Mouse (Mus musculus) layer of hippocampus, adult 9-11 months (tissue): Measurements from ENCODE around the gene Atn1.
A peak's percentile ranks its signal among the peaks of the same experiment; 100 is the strongest.

Experiments
- DNase-seq: peaks from one replicate; pipeline ENCODE4 v3.0.0; 2022

Gene Atn1

DNA sequence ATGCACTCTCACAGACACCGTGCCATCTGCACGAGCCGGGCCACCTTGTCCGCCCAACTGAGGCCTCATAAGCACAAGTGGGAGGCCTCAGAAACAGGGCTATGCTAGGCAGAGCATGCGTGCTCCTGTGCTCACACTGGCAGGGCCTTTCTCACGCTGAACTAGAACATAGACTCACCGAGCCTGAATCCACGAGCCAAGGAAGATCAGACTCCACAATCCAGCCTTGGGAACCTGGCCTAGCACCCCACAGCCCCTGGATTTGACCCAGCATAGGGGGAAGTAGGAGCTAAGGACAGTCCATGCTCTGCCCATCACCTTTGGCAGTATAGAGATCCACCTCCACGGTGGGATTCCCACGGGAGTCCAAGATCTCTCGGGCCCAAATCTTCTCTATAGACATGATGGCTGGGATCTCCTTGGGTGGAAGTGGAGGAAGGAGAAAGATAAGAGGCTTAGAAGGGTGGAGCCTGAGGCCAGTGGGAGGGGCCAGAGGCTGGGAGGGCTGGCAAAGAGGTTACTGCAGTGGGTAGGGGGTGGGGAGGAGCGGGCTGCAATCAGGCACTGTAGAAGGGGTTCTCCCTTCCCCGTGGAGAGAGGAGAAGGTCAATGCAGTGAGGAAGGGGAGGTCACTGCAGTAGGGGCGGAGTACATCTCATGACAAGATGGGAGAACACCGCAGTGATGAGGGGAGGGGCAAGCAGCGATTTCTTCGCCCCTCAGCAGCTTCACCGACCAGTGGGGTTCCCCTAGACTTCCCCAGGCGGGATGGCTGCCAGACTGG lies 11.8 kb upstream of the Atn1 start:
- peak; percentile 72 for DNase-seq

DNA sequence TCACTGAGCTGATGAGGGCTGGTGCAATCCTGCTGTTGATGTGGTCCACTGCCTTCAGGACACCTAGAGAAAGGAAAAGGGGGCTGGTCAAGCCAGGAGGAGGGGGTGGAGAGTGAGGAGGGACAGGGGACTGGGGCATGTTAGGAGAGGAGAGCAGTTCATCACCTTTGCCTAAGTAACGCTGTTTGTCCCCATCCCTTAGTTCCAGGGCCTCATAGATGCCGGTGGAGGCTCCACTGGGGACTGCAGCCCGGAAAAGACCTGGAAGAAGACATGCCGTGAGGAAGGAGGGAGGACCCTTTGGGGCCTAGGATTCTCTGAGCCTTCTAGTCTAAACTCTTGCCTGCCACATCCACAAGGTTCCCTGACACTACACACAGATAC lies 11.2 kb upstream of the Atn1 start:
- DNase-seq = no peak

DNA sequence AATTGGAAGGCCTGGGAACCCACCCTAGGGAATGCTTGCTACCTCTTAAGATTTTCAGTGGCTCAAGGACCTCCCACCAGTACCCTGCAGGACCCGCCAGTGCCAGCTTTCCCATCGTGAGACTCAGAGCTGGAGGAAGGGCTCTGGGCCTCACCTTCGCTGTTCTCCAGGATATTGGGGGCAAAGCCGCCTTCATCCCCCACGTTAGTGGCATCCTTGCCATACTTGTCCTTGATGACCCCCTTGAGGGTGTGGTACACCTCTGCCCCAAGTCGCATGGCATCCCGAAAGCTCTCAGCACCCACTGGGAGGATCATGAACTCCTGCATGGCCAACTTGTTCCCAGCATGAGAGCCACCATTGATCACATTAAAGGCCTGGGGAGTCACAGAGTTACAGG lies 9.6 kb upstream of the Atn1 start:
- DNase-seq = no peak

DNA sequence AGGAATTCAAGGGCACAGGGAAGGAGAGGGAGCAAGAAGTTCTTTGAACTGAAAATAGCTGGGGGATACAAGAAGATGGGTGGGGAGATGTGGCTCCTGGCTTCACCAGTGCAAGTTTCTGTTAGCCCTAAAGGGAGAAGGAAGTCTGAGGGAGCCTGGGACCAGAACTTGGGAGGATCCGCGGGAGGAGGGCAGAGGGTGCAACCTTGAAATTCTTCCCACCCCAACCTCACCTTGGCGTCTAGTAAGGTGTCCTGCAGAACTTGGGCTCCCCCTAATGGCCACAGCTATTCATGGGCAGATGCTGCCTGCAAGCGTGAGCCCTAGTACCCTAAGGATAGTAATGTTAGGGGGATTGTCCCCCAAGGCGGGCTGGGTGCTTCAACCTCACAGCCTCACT lies 2.9 kb upstream of the Atn1 start:
- DNase-seq = peak; percentile 86

DNA sequence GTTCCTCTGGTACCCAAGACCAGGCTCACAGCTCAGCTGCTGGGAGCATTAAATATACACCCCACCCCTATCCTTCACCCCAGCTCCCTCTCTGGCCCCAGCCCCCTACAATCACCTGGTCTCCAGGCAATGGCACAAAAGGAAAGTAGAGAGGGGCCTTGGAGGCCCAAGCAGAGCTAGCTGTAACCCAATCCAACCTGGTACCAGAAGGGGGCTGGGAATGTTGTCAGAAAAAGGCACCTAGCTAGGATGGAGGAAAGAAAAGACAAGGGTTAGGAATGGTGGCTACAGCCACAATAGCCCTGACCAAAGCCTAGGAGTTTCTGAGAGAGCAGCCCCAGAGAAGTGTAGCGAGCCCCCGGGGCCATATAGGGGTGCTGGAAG lies 2.5 kb upstream of the Atn1 start:
- no peak for DNase-seq

DNA sequence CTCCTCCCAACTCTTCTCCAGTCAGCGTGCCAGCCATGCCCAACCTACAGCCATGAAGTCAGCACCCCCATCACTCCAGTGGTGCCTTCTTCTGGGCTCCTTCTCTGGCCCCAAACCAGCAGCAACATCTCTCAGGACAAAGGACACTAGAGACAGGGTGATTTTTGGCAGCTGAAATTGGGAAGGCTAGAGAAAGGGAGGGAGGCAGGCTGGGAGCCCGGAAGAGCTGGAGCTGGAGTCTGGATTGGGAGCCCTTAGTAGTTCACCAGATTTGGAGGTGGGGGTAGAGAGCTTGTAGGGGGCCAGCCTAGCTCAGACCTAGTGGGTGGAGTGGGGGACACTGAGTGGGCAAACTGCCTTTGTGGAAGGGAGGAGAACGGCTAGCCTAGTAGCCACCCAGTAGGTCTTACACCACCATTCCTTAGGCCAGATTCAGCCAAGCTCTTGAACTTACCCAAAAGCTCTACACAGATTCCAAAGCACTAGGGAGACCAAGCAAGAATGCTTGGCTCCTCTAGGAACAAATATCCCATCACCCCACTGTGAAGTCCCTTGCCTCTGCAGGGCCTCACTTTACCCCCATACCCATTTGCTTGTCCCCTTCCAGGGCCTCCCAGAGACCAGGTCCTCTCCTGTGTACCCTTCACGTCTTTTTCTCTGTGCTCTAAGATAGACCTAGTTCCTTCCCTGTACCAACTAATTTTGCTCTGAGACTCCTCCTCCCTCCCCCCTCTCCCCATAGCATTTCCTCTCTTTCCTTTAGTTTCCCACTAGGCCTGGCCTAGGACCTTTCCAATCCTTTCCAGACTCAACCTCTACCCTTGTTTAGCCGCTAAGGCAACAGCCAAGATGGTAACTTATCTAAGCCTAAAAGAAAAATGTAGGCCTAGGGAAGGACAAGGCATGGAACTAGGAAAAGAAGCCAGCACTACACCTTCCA lies 1.9 kb upstream of the Atn1 start:
- peak; percentile 70 for DNase-seq

DNA sequence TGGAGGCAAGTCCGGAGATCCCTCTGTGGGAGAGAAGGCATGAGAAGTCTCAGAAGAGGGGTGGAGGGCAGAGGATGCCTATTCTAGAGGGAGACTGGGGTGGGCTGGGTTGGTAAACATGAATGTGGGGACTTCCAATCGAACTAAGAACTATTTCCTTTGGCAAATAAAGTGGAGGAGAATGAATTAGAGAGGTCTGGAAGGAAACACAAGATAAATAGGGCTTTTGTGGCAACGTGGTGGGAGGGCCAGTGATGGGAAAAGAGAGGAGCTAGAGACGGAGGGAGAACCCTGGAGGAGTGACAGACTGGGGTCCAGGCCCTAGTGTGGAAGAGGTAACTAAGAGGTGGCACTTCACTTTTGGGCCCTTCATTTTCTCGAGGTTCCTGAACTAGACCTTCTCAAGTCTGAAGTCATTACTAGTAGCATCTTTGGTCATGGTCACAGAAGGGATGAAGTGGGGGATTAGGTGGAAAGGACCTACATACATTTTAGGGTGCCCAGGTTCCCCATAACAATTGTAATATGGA lies 1.1 kb upstream of the Atn1 start:
- no peak for DNase-seq

DNA sequence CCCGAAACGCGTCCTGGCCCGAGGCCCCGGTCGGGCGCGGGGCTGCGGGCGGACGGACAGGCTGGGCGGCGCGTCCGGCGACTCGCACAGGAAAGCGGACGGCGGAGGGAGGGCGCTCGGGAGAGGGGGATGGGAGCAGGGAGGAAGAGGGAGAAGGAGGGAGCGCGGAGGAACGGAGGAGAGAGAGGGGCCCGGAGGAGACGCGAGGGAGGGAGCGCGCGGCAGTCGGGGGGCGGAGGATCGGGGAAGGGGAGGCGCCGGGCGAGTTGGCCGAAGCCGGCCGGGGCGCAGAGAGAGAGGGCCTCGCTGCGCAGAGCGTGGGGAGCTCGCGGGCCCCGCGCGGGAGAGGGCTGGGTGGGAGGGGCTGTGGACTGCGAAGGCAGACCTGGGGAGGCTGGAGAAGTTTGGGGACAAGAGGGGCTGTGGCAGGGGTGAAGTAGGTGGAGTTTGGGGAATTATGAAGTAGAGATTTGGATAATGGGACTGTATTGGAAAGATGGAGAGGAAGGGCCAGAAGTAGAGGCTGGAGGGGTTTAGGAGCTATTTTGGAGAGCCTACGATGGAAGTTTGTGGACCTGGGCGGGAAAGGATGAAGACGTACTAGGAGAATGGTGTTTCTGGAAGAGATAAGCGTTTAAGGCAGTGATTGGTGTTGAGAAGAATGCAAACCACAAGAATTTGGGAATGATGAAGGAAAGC lies 477 bp upstream of the Atn1 start:
- DNase-seq = peak; percentile 79

DNA sequence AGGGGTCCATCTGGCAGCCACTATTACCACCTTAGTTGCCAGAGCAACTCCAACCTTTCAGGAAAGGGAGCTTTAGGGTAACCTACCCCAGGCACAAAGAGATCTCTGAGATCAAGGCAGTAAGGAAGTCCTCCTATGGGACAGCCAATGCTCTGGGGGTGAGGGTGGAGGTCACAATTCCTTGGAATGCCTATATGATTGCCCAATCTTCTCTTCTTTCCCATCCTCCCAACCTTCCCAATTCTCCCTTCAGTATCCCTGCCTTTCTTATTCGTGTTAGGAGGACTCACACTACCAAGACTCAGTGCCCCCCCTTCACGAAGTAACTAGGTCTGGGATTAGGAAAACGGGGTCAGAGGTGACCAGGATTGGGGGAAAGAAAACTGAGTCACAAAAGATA lies 1.0 kb downstream of the Atn1 start:
- no peak for DNase-seq

DNA sequence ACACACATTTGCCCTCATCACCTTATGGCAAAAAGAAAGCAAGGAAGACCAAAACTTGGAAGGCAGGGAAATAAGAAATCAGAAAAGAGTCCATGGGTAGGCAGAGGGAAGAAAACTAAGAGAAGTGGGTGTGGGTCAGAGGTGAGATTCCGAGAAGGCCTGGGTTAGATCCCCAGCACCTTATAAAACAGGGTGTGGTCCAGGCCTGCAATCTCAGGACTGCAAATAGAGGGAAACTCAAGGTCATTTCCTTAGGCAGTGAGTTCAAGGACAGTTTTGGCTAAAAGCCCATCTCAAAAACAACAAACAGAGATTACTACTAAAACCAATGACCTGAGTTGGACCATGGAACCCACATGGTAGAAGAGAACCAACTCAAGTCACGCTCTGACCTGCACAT lies 2.5 kb downstream of the Atn1 start:
- DNase-seq = no peak

DNA sequence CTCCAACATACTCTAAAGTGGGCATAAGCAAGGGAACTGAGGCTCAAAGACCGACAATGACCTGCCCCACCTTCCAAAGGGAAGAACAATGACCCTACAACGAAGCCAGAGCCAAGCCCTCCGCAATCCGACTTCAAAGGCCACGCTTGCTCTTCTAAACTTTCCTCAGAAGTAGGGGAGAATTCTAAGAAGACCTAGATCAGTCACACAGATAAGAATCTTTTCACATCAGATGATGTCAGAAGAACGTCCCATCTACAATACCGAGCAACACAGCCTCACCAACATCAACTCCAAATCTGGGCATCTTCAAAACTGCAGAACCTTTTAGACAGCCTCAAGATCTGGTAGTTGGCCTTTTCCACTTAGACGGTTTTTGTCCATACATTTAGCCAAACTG lies 5.9 kb downstream of the Atn1 start:
- no peak for DNase-seq

DNA sequence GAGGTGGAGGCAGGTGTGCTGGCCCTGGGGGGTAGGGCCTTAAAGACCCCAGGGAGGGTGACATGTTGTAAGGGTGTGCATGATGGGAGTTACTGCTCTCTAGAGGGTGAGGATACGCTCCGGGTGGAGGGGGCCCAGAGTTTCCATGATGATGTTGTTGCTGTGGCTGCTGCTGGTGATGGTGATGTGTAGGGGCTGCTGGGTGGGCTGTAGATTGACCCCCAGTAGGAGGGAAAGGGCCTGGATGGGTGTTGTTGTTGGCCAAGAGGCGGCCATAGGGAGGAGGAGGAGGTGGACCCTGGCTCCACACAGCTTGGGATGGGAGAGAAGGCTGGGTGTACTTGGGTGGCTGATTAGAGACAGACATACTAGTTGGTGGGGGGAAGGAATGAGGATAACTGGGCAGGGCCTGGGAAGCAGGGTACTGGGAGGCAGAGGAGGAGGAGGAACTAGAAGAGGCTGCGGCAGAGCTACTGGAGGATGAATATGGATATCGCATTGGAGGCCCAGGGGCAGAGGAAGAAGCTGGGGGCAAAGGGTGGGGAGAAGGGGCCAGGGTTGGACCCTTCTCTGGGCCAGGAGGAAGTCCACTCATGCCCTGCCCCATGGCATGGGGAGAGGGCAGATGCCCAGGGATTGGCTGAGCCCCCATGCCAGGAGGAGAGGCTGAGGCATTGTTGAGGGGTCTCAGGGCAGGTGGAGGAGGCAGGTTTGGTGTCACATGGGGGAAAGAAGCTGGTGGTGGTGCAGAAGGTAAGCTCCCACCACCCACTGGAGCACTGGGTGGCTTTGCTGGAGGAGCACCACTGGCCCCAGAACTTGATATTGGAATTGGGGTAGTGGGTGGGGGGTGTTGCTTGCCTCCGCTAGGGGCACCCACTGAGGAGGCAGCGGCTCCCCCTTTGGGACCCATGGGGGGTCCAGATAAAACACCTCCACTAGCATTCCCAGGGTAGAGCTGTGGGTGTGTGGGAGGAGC lies 9.4 kb downstream of the Atn1 start:
- no peak for DNase-seq

DNA sequence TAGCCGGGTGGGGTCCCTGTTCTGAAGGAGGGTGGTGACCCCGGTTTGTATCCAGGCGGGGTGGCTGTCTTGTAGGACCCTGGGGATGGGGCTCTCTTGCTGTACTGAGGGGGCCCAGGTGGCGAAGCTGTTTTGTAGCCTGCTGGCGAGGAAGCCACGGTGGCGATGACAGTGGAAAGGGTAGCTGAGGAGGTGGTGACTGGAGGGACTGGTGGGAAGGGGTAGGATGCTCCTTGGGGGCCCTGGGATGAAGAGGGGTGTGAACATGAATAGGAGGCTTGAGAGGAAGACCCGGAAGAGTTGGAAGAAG lies 10.1 kb downstream of the Atn1 start:
- DNase-seq = no peak

DNA sequence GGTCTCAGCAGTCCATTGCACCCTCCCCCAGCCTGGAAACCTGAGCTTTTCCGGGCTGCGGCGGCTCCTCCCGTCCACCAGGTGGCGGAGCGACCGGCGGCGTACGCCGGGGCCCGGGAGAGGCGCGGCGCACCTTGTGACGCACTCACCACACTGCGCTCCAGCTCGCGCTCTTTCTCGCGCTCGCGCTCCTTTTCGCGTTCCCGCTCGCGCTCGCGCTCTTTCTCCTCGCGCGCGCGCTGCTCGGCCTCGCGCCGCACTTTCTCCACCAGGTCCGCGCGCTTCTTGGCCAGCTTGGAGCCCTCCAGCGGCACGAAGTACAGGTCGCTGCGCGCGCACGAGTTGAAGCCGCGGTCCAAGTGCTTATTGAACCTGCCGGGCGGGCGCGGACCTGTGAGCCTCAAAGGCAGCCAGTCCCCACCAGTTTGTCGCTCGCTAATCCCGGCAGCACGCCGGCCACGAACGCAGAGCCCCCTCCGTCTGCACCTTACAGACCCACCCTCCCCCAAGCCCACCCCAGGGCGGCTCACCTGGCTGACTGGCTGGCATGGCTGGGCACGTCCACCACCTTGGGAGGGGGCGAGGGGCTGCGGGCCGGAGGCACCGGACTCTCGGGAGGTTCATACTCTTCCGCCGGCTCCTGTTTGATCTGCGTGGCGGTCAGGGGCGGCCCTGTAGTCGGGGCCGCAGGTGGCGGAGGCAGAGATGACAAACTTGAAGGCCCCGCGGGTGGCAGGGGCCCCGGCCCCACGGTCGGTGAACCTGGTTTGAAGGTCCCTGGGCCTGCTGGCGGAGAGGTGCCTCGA lies 10.6 kb downstream of the Atn1 start:
- DNase-seq = peak; percentile 94

DNA sequence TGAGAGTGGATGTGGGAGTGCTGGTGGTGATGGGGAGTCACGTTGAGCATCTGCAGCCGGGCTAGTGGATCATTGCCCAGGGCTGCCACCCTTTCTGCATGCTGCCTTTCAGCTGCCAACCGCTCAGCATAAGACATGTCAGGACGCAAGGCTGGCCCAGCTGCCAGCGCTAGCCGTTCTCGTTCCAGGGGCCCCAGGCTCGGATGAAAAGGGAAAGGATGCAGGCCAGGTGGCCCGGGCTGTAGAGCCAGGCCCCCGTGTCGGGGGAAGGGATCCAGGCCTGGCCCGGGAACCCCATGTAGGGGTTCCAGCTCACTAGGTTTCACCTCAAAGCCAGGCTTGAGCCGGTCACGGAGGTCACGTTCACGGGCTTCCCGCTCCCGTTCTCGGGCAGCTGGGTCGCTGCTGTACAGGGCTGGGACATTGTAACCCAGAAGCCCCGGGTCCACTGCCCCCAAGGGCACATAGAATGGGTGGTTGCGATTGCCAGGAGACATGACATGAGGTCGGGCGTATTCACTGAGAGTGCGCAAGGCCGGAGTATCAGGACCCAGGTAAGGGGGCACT lies 11.5 kb downstream of the Atn1 start:
- DNase-seq = no peak

DNA sequence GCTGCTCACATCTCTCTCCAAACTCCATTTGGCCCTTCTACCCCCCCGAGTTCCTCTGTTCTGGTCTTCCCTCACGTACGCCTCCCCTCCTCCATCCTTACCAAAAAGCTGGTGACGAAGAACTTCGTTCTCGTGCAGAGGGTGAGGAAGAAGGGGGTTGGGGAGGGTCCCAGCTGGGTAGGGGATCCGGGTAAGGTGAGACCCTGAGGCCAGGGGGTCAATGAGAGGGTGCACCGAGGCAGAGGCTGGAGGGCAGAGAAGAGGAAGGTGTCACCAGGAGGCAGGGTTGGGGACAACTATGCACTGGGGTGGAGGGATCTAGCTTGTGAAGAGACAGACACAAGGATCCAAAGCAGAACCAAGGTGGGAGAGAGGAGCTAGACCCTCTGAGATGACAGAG lies 12.7 kb downstream of the Atn1 start:
- no peak for DNase-seq

DNA sequence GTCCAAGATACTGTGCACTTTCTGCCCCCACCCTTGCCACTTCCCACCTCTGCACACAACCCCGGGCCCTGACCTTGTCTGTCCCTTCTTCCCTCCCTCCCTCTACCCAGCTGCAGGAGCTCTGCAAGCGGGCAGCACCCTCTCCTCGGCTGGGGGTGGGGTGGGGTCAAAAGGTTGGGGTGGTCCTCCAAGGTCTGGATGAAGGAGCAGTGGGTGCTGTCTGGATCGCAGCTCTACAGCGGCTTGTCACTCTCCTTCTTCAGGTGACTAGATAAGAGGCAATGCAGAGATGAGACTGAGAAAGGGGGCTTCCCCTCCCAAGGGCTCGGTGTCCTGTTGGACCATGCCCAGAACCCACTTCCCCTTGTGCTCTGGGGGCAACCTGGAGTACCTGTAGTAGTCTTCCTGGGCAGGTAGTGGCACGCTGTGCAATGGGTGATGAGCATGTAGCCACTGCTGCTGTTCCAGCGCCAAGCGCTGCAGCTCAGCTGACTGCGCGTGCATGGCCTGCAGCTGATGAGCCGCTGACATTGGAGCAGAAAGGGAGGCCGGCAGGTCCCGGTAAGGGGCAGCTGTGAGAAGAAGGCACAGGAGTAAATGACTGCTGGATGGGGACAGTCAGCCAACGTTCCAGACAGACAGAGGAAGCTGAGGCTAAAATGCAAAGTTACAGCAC lies 13.3 kb downstream of the Atn1 start:
- DNase-seq = no peak

DNA sequence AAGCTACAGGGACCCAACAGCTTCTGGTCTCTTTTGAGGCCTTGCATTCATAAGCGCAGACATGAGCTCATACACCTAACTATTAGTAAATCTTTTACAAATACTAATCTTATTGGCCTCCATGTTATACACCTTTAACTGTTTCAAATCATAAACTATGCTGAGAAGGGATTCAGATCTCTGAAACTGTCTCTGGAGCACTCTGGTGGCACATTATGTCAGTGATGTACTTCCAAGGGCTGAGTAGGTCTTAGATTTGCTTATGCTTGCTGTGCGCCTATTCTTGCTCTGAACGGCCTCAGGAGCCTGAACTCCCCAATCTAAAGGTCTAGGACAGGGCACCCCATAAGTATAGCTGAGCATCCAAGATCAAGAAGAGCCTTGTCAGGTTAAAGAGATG lies 14.5 kb downstream of the Atn1 start:
- no peak for DNase-seq

DNA sequence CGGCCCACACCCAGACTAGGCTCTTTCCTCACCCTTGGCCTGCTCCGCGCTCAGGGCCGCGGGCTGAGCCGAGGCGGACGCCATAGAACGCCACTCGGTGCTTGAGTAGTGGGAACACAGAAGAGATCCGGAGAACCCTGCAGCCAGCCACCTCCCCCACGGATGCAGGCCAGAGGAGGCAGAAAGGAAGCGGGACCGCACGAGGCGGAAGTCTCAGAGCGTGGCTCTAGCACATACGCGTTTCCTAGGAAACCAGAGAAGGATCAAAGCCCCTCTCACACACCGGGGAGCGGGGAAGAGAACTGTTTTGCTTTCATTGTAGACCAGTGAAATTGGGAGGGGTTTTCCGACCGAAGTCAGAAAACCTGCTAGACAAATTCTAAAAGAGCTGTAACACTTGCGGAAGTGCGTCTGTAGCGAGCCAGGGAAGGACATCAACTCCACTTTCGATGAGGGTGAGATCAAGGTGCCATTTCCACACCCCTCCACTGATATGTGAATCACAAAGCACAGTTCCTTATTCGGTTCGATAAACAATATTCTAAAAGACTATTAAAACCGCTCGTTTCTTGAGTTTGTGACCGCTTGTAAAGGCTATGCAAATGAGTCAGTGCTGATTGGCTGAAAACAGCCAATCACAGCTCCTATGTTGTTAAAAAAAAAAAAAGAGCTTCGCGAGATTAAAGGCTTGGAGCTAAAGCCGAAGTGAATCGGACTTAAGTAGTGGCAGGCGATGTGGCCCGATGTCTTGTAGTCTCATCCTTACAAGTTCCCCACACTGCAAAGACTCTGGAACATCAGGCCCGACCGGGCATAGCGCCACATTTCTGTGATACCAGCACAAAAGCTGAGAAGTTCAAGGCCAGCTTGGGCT lies 15.2 kb downstream of the Atn1 start, which contains the start of gene Grcc10:
Gene Grcc10 (minus strand): TSS at position 487 of the 874 bp plus-strand sequence.
- DNase-seq = peak; percentile 93
